Mouse (Mus musculus): ENCODE data around the gene Zgrf1.

The Zgrf1 gene

GRCm38 (mm10) chr3:127562974-127563373 lies 9.7 kb downstream of the Zgrf1 start:
- CTCF ChIA-PET: interaction anchor here (0.5 kb wide), 1 partner anchor 21 kb away, joined by 5 read pairs; no protein-coding TSS in a partner anchor

GRCm38 (mm10) chr3:127565129-127565528 lies 11.8 kb downstream of the Zgrf1 start:
- CTCF ChIA-PET: interaction anchor here (0.6 kb wide), 2 partner anchors 9 to 18 kb away, joined by 3 to 4 read pairs; no protein-coding TSS in a partner anchor

GRCm38 (mm10) chr3:127572557-127572956 lies 19.3 kb downstream of the Zgrf1 start:
- CTCF ChIA-PET: interaction anchor here (0.7 kb wide), 1 partner anchor 76 kb away, joined by 8 read pairs; no protein-coding TSS in a partner anchor

GRCm38 (mm10) chr3:127597136-127597535 lies 43.8 kb downstream of the Zgrf1 start:
- CTCF ChIA-PET: no interaction called here

- CTCF ChIA-PET: no interaction called here
Observed at GRCm38 (mm10) chr3:127608109-127608508, 54.8 kb downstream of the Zgrf1 start.

GRCm38 (mm10) chr3:127625296-127625695 lies 72.0 kb downstream of the Zgrf1 start:
- CTCF ChIA-PET: interaction anchor here (0.9 to 1.5 kb wide), 2 partner anchors 9 to 13 kb away, joined by 3 read pairs; no protein-coding TSS in a partner anchor

GRCm38 (mm10) chr3:127625701-127626399 lies 72.6 kb downstream of the Zgrf1 start:
- CTCF ChIA-PET: interaction anchor here (0.6 to 1.5 kb wide), 4 partner anchors 9 to 130 kb away, joined by 3 to 5 read pairs (median 3); no protein-coding TSS in a partner anchor

GRCm38 (mm10) chr3:127626524-127626923 lies 73.2 kb downstream of the Zgrf1 start:
- CTCF ChIA-PET: interaction anchor here (0.6 to 1.0 kb wide), 4 partner anchors 8 to 230 kb away, joined by 3 to 12 read pairs (median 4); no protein-coding TSS in a partner anchor

- CTCF ChIA-PET: interaction anchor here (0.6 to 0.7 kb wide), 3 partner anchors 13 to 873 kb away, joined by 3 to 12 read pairs (median 4); no protein-coding TSS in a partner anchor
Observed at GRCm38 (mm10) chr3:127627151-127627955, 74.1 kb downstream of the Zgrf1 start.

- CTCF ChIA-PET: interaction anchor here (0.6 to 0.7 kb wide), 2 partner anchors 19 to 873 kb away, joined by 3 to 4 read pairs; no protein-coding TSS in a partner anchor
Observed at GRCm38 (mm10) chr3:127627956-127628310, 74.6 kb downstream of the Zgrf1 start.

- CTCF ChIA-PET: interaction anchor here (0.7 to 1.2 kb wide), 5 partner anchors 12 to 317 kb away, joined by 3 to 6 read pairs (median 3); no protein-coding TSS in a partner anchor
Observed at GRCm38 (mm10) chr3:127628311-127629184, 75.3 kb downstream of the Zgrf1 start.

GRCm38 (mm10) chr3:127630190-127630589 lies 76.9 kb downstream of the Zgrf1 start:
- CTCF ChIA-PET: no interaction called here

GRCm38 (mm10) chr3:127630735-127631372 lies 77.6 kb downstream of the Zgrf1 start:
- CTCF ChIA-PET: no interaction called here

GRCm38 (mm10) chr3:127631582-127631981 lies 78.3 kb downstream of the Zgrf1 start:
- CTCF ChIA-PET: no interaction called here

GRCm38 (mm10) chr3:127632531-127632930 lies 79.2 kb downstream of the Zgrf1 start:
- CTCF ChIA-PET: interaction anchor here (0.6 kb wide), 3 partner anchors 14 to 1122 kb away, joined by 3 to 5 read pairs (median 4); no protein-coding TSS in a partner anchor

- CTCF ChIA-PET: interaction anchor here (0.6 to 0.8 kb wide), 4 partner anchors 80 to 1121 kb away, joined by 3 to 5 read pairs (median 4); no protein-coding TSS in a partner anchor
Observed at GRCm38 (mm10) chr3:127633080-127634032, 80.1 kb downstream of the Zgrf1 start, which contains the start of gene Neurog2. Neurog2 (plus strand) TSS chr3:127633135.

GRCm38 (mm10) chr3:127634101-127634983 lies 81.1 kb downstream of the Zgrf1 start:
- CTCF ChIA-PET: interaction anchor here (0.7 to 1.0 kb wide), 3 partner anchors 8 to 128 kb away, joined by 3 to 4 read pairs (median 3); no protein-coding TSS in a partner anchor

GRCm38 (mm10) chr3:127634984-127635349 lies 81.7 kb downstream of the Zgrf1 start:
- CTCF ChIA-PET: interaction anchor here (1.0 kb wide), 1 partner anchor 9 kb away, joined by 3 read pairs; no protein-coding TSS in a partner anchor

Data from spleen, embryonic (tissue).